Mouse (Mus musculus) forebrain, embryonic 13.5 days (tissue): Measurements from ENCODE around the gene Sun3. TPM values are rescaled to one million over a fixed set of nuclear protein-coding genes. Genes with fewer than 3 reads are reported as not detected.

Experiments
- ATAC-seq: fragments of 200-750 bp; cut with Nextera tagmentation; 2 replicates; pipeline ENCODE4 v1.8.0; 2017
- H3K27ac ChIP-seq: fragments of 300-500 bp; sonication (generic); 2 replicates; pipeline ENCODE4 v1.5.1; 2015; ENCODE audit warnings: inconsistent platforms, mild to moderate bottlenecking, moderate library complexity
- H3K27me3 ChIP-seq: fragments of 300-500 bp; sonication (generic); 2 replicates; pipeline ENCODE4 v1.6.1; 2015; ENCODE audit warnings: mild to moderate bottlenecking, inconsistent platforms
- H3K36me3 ChIP-seq: fragments of 300-500 bp; sonication (generic); 2 replicates; pipeline ENCODE4 v1.6.1; 2015; ENCODE audit warnings: mild to moderate bottlenecking, inconsistent platforms; ENCODE audit not compliant: poor library complexity, severe bottlenecking
- H3K4me1 ChIP-seq: fragments of 300-500 bp; sonication (generic); 2 replicates; pipeline ENCODE4 v1.6.1; 2015; ENCODE audit warnings: inconsistent platforms
- H3K4me2 ChIP-seq: fragments of 300-500 bp; sonication (generic); 2 replicates; pipeline ENCODE4 v1.6.1; 2015; ENCODE audit warnings: inconsistent platforms, mild to moderate bottlenecking, moderate library complexity
- H3K4me3 ChIP-seq: fragments of 300-500 bp; sonication (generic); 2 replicates; pipeline ENCODE4 v1.5.1; 2015; ENCODE audit warnings: mild to moderate bottlenecking, inconsistent platforms
- H3K9ac ChIP-seq: fragments of 300-500 bp; sonication (generic); 2 replicates; pipeline ENCODE4 v1.6.1; 2015; ENCODE audit warnings: mild to moderate bottlenecking, inconsistent platforms
- H3K9me3 ChIP-seq: fragments of 300-500 bp; sonication (generic); replicated peaks from 2 replicates; pipeline ENCODE4 v1.6.1; 2016; ENCODE audit warnings: inconsistent platforms
- WGBS: fragments of 180-500 bp; shearing (Covaris S2); methylation state at CpG from one replicate; pipeline ENCODE4 v1.1.7; 2015; 5-methylcytosine and 5-hydroxymethylcytosine counted together
- polyA plus RNA-seq: library from polyadenylated mRNA; unstranded; fragments of >200 nt; fragmentation: Nextera tagmentation; extraction: Ambion mirVana; gene quantifications from 2 replicates; pipeline ENCODE4 v1.2.1, GENCODE M21; 2015

The Sun3 gene
- polyA plus RNA-seq, 1 experiment from 2014 or later, result not detected

- Histone ChIP-seq H3K4me3 (no peak within 1 kb of the TSS), H3K4me1 (no peaks in the 10 kb centered on the region), H3K36me3 (no peaks in the 10 kb centered on the region), H3K27me3 (no peaks in the 10 kb centered on the region), H3K4me2 (no peak within 1 kb of the TSS), H3K9me3 (no peaks in the 10 kb centered on the region), H3K9ac (no peak within 1 kb of the TSS), H3K27ac (no peak within 1 kb of the TSS)
- WGBS, result 55% methylated on average over 3 of the region's 3 CpGs
- no peak for ATAC-seq
Measured at GRCm38 (mm10) chr11:8973166-8973565, 75.6 kb downstream of the Sun3 start, which contains the start of gene Pkd1l1. Gene Pkd1l1, minus strand, starts transcription at chr11:8973266.

GRCm38 (mm10) chr11:8972093-8972492 is 76.7 kb downstream of the Sun3 start:
- no peak for ATAC-seq
- no peaks in the 10 kb centered on the region for H3K9me3 ChIP-seq
- H3K36me3 ChIP-seq, result no peaks in the 10 kb centered on the region
- no peak overlapping the region for H3K4me3 ChIP-seq
- no peak overlapping the region for H3K9ac ChIP-seq
- H3K27ac ChIP-seq, result no peak overlapping the region
- WGBS, result 89% methylated on average over 6 of the region's 6 CpGs
- H3K4me2 ChIP-seq, result no peak overlapping the region
- H3K4me1 ChIP-seq, result no peaks in the 10 kb centered on the region
- no peaks in the 10 kb centered on the region for H3K27me3 ChIP-seq

DNA sequence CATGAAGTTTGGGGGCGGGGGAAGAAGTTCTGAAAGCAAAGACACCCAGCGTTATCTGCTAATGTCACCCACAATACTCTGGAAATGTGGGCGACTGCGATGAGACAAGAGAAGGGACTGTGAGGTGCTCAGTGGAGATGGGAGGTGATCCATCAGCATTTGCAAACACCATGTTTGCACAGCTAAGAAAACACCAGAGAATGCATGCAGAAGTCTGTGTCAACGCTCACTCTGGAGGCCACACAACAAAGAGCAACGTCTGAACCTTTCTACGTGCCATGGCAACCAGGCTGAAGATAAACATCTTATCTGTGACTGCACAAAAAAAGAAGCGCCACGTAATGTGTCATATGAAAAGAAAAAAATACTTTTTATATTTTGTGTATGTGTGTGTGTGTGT is 78.3 kb downstream of the Sun3 start:
- Histone ChIP-seq H3K36me3 (no peaks in the 10 kb centered on the region), H3K27ac (no peak overlapping the region), H3K4me2 (no peak overlapping the region), H3K4me3 (no peak overlapping the region), H3K9ac (no peak overlapping the region), H3K4me1 (no peaks in the 10 kb centered on the region), H3K27me3 (no peaks in the 10 kb centered on the region), H3K9me3 (no peaks in the 10 kb centered on the region)
- WGBS, result 85% methylated on average over 9 of the region's 9 CpGs
- ATAC-seq, result no peak

DNA sequence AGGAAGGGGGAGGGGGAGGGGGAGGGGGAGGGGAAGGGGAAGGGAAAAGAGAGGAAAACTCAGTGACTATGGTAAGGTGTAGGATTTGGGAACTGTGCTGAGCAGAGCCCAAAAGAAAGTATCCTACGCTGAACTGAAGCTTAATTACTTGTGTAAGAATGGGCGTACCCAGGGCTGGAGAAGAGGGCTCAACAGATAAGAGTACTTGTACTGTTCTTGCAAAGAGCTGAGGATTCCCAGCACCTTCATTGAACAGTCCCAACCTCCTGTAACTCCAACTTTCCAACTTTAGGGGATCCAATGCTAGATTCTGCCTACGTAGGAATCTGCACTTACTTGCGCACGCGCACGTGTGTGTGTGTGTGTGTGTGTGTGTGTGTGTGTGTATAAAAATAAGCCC is 80.7 kb downstream of the Sun3 start:
- no peak for ATAC-seq
- Histone ChIP-seq H3K4me2 (no peak overlapping the region), H3K27ac (no peak overlapping the region), H3K4me3 (no peak overlapping the region), H3K9ac (no peak overlapping the region), H3K9me3 (no peaks in the 10 kb centered on the region), H3K27me3 (no peaks in the 10 kb centered on the region), H3K4me1 (no peaks in the 10 kb centered on the region), H3K36me3 (no peaks in the 10 kb centered on the region)
- WGBS, result 96% methylated on average over 7 of the region's 7 CpGs

Other genes starting within 250 kb of the Sun3 start
- gene Pkd1l1, start 75.7 kb downstream of the Sun3 start, polyA plus RNA-seq, result 0.04 and 0.09 TPM in 2 replicates
- 13.8 and 14.5 TPM in 2 replicates for gene Hus1, start 37.8 kb downstream of the Sun3 start, polyA plus RNA-seq
- 0.75 and 0.93 TPM in 2 replicates for gene Gm11992, start 397 bp downstream of the Sun3 start, polyA plus RNA-seq
- gene Upp1, start 69.1 kb upstream of the Sun3 start, polyA plus RNA-seq, result 2.7 and 3.2 TPM in 2 replicates
- gene Abca13, start 143.0 kb upstream of the Sun3 start, polyA plus RNA-seq, result 0.01 and 0.14 TPM in 2 replicates